In genomic region chr17:66110746-66111145, GRCm38 (mm10) we compare ENCODE assay signal across 8 mouse cellular contexts. TPM values are rescaled to one million over a fixed set of nuclear protein-coding genes. Genes with fewer than 3 reads are reported as not detected.
DNase-seq lines count a peak whose midpoint lies in the region; ATAC-seq and TF ChIP-seq lines count a peak whose summit lies in the region.

No protein-coding gene starts in this region.

- H3K9ac ChIP-seq in ES-Bruce4 (ENCODE audit: low read depth, poor library complexity, severe bottlenecking): peak overlapping the region; percentile 78

- H3K4me1 ChIP-seq in ES-Bruce4 (ENCODE audit: control insufficient read depth, insufficient read depth, low read length): peaks cover 2% of the 10 kb centered on the region

- TF ChIP-seq CTCF in ES-Bruce4 (IDR thresholded peaks at IDR 0.05; ENCODE audit: low read depth, low read length): no peak

- H3K9me3 ChIP-seq in ES-Bruce4 (replicated peaks; ENCODE audit: control insufficient read depth, insufficient read depth, low read length, poor library complexity, severe bottlenecking): no peaks in the 10 kb centered on the region

- H3K36me3 ChIP-seq in ES-Bruce4 (ENCODE audit: control insufficient read depth, insufficient read depth, low read length, poor library complexity, severe bottlenecking) (no peaks in the 10 kb centered on the region), myocyte (ENCODE audit: control insufficient read depth, insufficient read depth) (no peaks in the 10 kb centered on the region)

- peak; percentile 30 to 34 for DNase-seq in heart, adult 18-20 months
- no peak for DNase-seq in heart, adult 8-10 months (ENCODE audit: low spot score)
- DNase-seq in kidney, postnatal 4 days: peak; percentile 45 to 64
- DNase-seq in right cerebral cortex, postnatal 14 days: no peak

- ATAC-seq in granulocyte monocyte progenitor cell, adult 5-6 weeks (replicated peaks; ENCODE audit: poor library complexity, severe bottlenecking): peak; percentile 7
- no peak for ATAC-seq in inflammation-experienced regulatory T-cells, adult 6 months

- no peaks in the 10 kb centered on the region for H3K27me3 ChIP-seq in ES-Bruce4 (ENCODE audit: control insufficient read depth, insufficient read depth, low read length, poor library complexity, severe bottlenecking)
- H3K27me3 ChIP-seq in myocyte (ENCODE audit: control insufficient read depth, insufficient read depth, insufficient read length): no peaks in the 10 kb centered on the region

- peaks cover 4% of the 10 kb centered on the region for H3K79me2 ChIP-seq in myocyte (ENCODE audit: control insufficient read depth, insufficient read depth)

- H3ac ChIP-seq in myocyte (ENCODE audit: control insufficient read depth, insufficient read length): no peak overlapping the region

- TF ChIP-seq EP300 in ES-Bruce4 (IDR thresholded peaks at IDR 0.05; ENCODE audit: insufficient read depth, low read depth, low read length): no peak

- H3K4me3 ChIP-seq in ES-Bruce4 (ENCODE audit: low read depth, low read length) (peak overlapping the region; percentile 10; the same call in 1 of the 2 replicates), myocyte (peak overlapping the region; percentile 35)

- TF ChIP-seq POLR2A in ES-Bruce4 (IDR thresholded peaks at IDR 0.05; ENCODE audit: insufficient read depth, low read length) (no peak), myocyte (IDR thresholded peaks at IDR 0.05; ENCODE audit: insufficient read length, low read depth) (no peak)

- H3K27ac ChIP-seq in ES-Bruce4 (ENCODE audit: insufficient read depth, low read length): no peak overlapping the region

- H3K4me2 ChIP-seq in myocyte (ENCODE audit: low read depth): peak overlapping the region; percentile 85

TF ChIP-seq in myocyte, 11 proteins besides CTCF, POLR2A, EP300 and RAD21:
- TF ChIP-seq TCF12 (IDR thresholded peaks at IDR 0.05; ENCODE audit: insufficient read depth, poor library complexity, severe bottlenecking) (no peak), E2F4 (IDR thresholded peaks at IDR 0.05; ENCODE audit: insufficient read depth) (no peak), MYOG (IDR thresholded peaks at IDR 0.05; ENCODE audit: control insufficient read depth in 1 of 3, insufficient read depth in 1 of 3, insufficient read length in 2 of 3, low read depth in 2 of 3) (peak in 2 of 3 experiments; percentile 4 to 68), REST (IDR thresholded peaks at IDR 0.05; ENCODE audit: insufficient read depth, insufficient read length) (no peak), TCF3 (IDR thresholded peaks at IDR 0.05; ENCODE audit: insufficient read length, low read depth) (no peak), CEBPB (IDR thresholded peaks at IDR 0.05; ENCODE audit: insufficient read depth, poor library complexity, severe bottlenecking) (no peak), POLR2AphosphoS2 (IDR thresholded peaks at IDR 0.05; ENCODE audit: insufficient read length, low read depth) (no peak), USF1 (IDR thresholded peaks at IDR 0.05; ENCODE audit: low read depth) (no peak), MYOD1 (IDR thresholded peaks at IDR 0.05; ENCODE audit: control insufficient read depth in 1 of 3, insufficient read length in 2 of 3, low read depth in 2 of 3) (peak in 2 of 3 experiments; percentile 40 to 44), SRF (IDR thresholded peaks at IDR 0.05; ENCODE audit: control insufficient read depth, insufficient read length, low read depth) (no peak), MAX (IDR thresholded peaks at IDR 0.05; ENCODE audit: low read depth) (no peak)

RNA-seq across cellular contexts. Expression of gene Washc1, which starts 0.6 kb away (rescaled TPM):
- total RNA-seq in heart, adult 18-20 months (2021): 10 to 100 TPM; 22.5 to 25.0 TPM
- 10 to 100 TPM; 17.3 to 24.4 (median 19.3) TPM for total RNA-seq in heart, adult 8-10 months (2022)
- polyA plus RNA-seq in ES-Bruce4 (2011; ENCODE audit: insufficient read depth, insufficient read length, low read depth, missing spikeins) (23.5 and 26.9 TPM in 2 replicates), myocyte (2012; fragmentation: generic; extraction: Trizol) (40.1 TPM)
- total RNA-seq in granulocyte monocyte progenitor cell, adult 5-6 weeks (2014; fragmentation: Nextera tagmentation): 19.3 and 28.6 TPM in 2 replicates
- total RNA-seq in granulocyte monocyte progenitor cell, adult 5-6 weeks (2017): 22.5 and 25.5 TPM in 2 replicates
- polyA plus RNA-seq in inflammation-experienced regulatory T-cells, adult 6 months (2017; shearing (Covaris generic)): 10 to 100 TPM; 32.2 to 42.5 (median 32.9) TPM

RNA-seq across cellular contexts. Expression of gene Ndufv2, which starts 9.4 kb away (rescaled TPM):
- total RNA-seq in heart, adult 18-20 months (2021): 1,000 to 10,000 TPM; 1,218 to 1,257 TPM
- total RNA-seq in heart, adult 8-10 months (2022): 1,000 to 10,000 TPM; 1,211 to 1,253 (median 1,225) TPM
- 211 and 233 TPM in 2 replicates for polyA plus RNA-seq in ES-Bruce4 (2011; ENCODE audit: insufficient read depth, insufficient read length, low read depth, missing spikeins)
- total RNA-seq in granulocyte monocyte progenitor cell, adult 5-6 weeks (2014; fragmentation: Nextera tagmentation): 203 and 207 TPM in 2 replicates
- 229 and 314 TPM in 2 replicates for total RNA-seq in granulocyte monocyte progenitor cell, adult 5-6 weeks (2017)
- polyA plus RNA-seq in myocyte (2012; fragmentation: generic; extraction: Trizol): 175 TPM
- polyA plus RNA-seq in inflammation-experienced regulatory T-cells, adult 6 months (2017; shearing (Covaris generic)): 100 to 1,000 TPM; 224 to 258 (median 256) TPM

RNA-seq across cellular contexts. Expression of gene Ddx11, which starts 12.6 kb away (rescaled TPM):
- total RNA-seq in heart, adult 18-20 months (2021): 1 to 10 TPM; 1.2 to 1.5 TPM
- total RNA-seq in heart, adult 8-10 months (2022): 1 to 10 TPM in 3 of 4 experiments, under 1 TPM in 1; 0.88 to 1.5 (median 1.2) TPM
- 29.4 and 38.2 TPM in 2 replicates for polyA plus RNA-seq in ES-Bruce4 (2011; ENCODE audit: insufficient read depth, insufficient read length, low read depth, missing spikeins)
- total RNA-seq in granulocyte monocyte progenitor cell, adult 5-6 weeks (2014; fragmentation: Nextera tagmentation): 21.8 and 28.2 TPM in 2 replicates
- 21.5 and 24.0 TPM in 2 replicates for total RNA-seq in granulocyte monocyte progenitor cell, adult 5-6 weeks (2017)
- 4.7 TPM for polyA plus RNA-seq in myocyte (2012; fragmentation: generic; extraction: Trizol)
- polyA plus RNA-seq in inflammation-experienced regulatory T-cells, adult 6 months (2017; shearing (Covaris generic)): 10 to 100 TPM; 13.0 to 16.8 (median 14.9) TPM

RNA-seq across cellular contexts. Expression of gene Ankrd12, which starts 33.9 kb away (rescaled TPM):
- total RNA-seq in heart, adult 18-20 months (2021): 10 to 100 TPM; 18.3 to 19.8 TPM
- 10 to 100 TPM; 20.7 to 29.5 (median 24.1) TPM for total RNA-seq in heart, adult 8-10 months (2022)
- polyA plus RNA-seq in ES-Bruce4 (2011; ENCODE audit: insufficient read depth, insufficient read length, low read depth, missing spikeins) (19.5 and 21.8 TPM in 2 replicates), myocyte (2012; fragmentation: generic; extraction: Trizol) (2.7 TPM)
- 63.2 and 66.1 TPM in 2 replicates for total RNA-seq in granulocyte monocyte progenitor cell, adult 5-6 weeks (2014; fragmentation: Nextera tagmentation)
- 44.9 and 62.0 TPM in 2 replicates for total RNA-seq in granulocyte monocyte progenitor cell, adult 5-6 weeks (2017)
- 100 to 1,000 TPM in 2 of 3 experiments, 10 to 100 TPM in 1; 95.5 to 175 (median 163) TPM for polyA plus RNA-seq in inflammation-experienced regulatory T-cells, adult 6 months (2017; shearing (Covaris generic))

Comparison
In these comparisons a context has a peak if more than half of its experiments do, and no peak if none do; other contexts are left out.
1. DNase-seq: peak in heart, adult 18-20 months (2 of 2) and kidney, postnatal 4 days (2 of 2); none in heart, adult 8-10 months (single experiment) and right cerebral cortex, postnatal 14 days (single experiment).
2. RNA of gene Ddx11, which starts 12.6 kb away (total RNA-seq): 21.5 to 28.2 TPM in granulocyte monocyte progenitor cell, adult 5-6 weeks; 1.2 to 1.5 TPM in heart, adult 18-20 months and 0.88 to 1.5 TPM in heart, adult 8-10 months; every median in the first group is over 4 times any median in the second.